Mouse (Mus musculus): ENCODE data around the gene Pip4k2c.
"Not testable (repeated sequence)": the region's sequence is repeated elsewhere in the genome, so short reads cannot be mapped to it uniquely, and the experiment has no call there.

The Pip4k2c gene

DNA sequence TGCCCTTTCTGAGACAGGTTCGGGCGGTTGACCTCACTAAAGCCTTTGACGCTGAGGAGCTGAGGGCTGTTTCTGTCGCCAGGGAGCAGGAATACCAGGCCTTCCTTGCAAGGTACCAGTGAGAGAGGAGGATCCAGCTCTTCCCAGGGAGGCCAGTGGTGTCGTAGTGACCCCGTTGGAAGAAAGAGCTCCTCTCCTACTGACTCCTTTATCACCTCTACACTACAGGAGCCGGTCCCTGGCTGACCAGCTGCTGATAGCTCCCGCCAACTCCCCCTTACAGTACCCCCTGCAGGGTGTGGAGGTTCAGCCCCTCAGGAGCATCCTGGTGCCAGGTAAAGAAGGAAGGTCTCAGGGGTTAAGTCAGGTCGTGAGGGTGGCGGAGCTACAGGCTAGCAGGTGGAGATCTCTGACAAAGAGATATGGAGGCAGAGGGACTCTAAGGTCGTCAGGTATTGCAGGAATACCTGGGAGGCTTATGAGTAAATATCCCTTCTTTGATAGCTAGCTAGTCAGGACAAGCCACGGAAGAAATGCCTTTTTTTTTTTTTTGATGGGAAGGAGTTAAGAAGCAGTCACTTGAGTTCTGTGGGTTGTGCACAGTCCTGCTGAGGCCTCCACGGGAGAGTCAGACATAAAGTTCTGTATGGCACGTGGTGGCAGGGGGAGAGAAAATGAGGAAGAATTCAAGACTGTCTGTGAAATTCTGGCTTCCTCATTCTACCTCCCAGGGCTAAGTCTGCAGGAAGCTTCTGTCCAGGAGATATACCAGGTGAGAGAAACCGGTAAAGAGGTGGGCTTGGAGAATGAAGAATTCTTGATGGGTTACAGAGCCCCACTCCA lies 44.4 kb downstream of the Pip4k2c start:
- no peak for DNase-seq

DNA sequence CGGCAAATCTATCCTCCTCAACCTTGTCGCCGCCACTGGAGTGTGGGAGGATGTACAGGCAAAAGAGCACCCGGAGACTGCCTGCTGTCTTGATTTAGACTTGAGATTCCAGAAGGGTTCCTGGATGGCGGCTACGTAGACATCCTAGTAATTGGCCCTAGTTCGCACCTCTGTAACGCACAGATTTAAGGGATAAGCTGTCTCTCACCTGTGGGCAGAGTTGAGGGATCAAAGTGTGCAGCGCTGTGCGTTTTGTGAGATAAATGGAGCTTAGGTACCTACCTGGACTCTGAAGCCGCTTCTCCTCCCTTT lies 45.0 kb downstream of the Pip4k2c start:
- no peak for DNase-seq

DNA sequence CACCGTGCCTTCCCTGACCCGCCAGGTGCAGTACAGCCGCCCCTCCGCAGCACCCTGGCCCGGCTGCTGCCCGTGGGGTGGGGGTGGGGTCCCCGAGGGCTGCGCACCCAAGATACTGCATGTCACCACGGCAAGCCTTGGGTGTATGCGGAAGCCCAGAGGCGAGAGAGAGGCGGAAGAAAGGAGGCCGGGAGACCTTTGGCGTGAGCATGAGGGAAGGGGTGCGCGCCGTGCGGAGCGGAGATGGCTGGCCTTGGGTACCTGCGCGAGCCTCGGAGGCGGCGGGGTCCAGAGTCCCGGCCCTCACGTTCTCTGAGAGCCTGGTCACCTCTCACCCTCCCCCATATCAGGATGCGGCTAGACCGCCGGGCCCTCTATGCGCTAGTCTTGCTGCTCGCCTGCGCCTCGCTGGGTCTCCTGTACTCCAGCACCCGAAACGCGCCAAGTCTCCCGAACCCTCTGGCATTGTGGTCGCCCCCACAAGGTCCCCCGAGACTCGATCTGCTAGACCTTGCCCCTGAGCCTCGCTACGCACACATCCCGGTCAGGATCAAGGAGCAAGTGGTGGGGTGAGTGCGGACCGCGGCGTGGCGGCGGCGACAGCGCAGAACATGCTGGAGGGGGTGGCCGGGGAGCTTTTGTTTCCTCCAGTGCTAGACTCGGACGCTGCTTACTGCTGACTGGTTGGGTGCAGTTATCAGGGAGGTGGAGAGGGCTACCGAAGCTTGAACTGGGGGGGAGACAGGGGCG lies 45.6 kb downstream of the Pip4k2c start:
- DNase-seq: peak; percentile 83

DNA sequence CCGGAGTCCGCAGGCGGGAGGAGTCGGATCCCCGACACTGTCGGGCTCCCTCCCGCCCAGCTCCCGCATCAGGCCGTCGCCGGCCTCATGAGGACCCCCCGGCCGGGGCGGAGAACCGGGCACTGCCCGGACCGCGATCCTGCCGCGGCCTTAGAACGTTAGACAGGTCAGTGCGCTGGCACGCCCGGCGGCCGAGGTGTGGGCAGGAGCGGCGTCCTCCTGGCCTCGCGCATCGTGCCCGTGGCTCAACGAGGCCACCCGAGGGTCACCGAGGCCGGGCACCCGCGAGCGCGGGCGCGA lies 46.1 kb downstream of the Pip4k2c start:
- DNase-seq: no peak

DNA sequence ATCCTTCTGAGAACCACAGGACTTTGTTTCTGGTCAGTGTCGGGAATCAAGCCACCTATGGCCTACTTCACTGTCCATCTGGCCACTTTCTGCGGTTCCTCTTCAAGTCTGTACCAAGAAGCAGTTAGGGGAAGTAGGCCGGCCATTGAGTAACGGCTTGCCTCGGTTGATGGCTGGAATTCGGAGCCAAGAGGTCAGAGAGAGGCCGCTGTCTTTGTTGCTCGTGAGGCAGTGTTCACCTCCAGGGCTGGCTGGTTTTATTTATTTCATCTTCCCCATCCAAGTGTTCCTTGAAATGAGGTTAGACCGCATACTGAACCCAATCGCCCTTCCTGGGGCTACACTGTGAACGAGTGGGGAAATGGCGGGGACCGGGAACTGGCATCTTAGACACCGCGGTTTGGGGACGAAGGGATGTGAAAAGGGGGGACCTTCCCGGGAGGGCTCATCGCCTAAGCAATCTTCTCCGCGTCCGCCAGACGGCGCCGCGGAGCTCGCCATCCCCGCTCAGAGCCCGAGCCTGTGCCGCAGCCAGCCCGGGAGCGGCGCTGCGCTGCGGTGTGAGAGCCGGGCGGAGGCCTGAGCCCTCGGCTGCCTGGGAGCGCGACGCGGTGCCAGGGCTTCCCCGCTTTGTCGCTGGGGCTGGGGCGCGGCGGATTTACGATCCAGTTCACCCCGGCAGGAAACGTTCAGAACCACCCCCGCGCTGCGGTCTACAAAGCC lies 46.6 kb downstream of the Pip4k2c start, which contains the start of gene B4galnt1:
Gene B4galnt1, plus strand, starts transcription at position 595 of the 723 bp plus-strand sequence.
- peak; percentile 86 for DNase-seq

DNA sequence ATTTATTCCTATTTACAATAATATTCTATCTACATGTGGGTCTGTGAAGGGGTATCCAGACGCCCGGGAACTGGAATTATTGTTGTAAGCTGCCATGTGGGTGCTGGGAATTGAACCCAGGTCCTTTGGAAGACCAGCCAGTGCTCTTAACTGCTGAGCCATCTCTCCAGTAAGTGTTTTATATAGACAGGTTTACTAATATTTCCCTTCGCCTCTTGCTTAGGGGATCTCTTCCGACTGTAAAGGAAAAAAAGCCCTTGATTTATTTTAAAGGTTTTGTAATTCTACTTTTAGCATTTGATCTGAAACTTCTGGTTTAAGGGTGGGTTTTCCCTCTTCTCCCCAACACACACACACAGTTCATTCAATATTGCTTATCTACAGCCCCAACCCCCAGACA lies 47.2 kb downstream of the Pip4k2c start:
- DNase-seq: no peak

DNA sequence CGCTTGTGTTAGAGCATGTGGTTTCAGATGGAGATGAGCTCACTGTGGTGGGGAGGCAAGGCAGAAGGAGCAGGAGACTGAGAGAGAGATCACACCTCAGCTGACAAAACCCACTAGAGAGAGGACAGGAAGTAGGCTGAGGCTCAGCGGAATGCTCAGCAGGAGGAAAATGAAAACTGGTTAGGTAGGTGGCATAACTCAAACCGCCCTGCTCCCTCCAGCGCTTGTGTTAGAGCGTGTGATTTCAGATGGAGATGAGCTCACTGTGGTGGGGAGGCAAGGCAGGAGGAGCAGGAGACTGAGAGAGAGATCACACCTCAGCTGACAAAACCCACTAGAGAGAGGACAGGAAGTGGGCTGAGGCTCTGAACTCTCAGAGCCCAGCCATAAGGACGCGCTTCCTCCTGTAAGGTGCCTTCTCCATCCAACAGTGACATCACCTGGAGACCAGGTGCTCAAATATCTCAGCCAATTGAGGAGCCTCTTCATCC lies 48.6 kb downstream of the Pip4k2c start:
- peak; percentile 70 for DNase-seq

DNA sequence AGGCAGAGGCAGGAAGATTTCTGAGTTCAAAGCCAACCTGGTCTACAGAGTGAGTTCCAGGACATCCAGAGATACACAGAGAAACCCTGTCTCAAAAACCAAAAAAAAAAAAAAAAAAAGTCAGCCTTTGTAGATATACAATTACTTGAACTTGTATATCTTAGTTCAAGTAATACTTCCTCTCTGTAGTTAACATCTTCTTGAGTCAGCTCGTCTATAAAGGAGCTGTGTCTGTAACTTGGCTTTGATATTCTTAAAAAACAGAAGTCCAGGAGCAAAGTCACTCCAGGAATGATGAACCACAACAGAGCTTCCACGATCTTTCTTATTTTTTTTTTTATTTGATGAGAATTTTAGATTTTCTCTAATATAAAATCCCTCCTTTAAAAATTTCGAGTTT lies 50.7 kb downstream of the Pip4k2c start:
- DNase-seq: no peak

DNA sequence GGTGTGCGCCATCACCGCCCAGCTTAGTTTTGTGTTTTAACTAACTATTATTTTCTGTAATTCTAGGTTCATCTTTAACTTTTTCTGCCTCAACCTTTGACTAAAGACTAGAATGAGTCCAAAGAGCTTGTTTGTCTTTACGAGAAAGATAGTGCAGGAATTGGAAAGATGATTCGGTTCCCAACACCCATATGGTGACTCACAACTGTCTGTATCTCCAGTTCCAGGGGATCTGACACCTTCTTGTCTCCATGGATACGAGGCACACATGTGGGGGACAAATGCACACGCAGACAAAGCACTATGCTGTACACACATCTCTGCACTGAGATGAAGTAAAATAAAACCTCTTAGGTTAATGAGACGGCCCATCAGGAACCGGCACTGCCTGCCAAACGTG lies 51.3 kb downstream of the Pip4k2c start:
- no peak for DNase-seq

DNA sequence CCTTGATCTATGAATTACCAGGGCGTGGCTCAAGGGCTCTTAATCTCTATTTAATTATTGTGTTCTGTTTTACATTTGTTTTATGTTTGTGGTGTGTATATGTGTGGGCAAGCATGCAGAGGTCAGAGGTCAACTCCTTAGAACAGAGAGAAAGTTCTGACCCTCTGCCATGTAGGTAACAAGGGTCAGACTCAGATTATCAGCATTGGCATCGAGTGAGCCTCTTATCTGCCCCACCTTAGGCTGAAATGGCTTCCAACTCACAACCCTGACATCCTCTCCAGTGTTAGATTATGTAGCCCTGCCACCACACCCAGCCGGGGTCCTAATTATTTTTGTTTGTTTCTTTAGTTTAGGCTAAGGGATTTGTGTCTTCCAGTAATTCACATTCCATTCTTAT lies 52.9 kb downstream of the Pip4k2c start:
- DNase-seq: no peak

DNA sequence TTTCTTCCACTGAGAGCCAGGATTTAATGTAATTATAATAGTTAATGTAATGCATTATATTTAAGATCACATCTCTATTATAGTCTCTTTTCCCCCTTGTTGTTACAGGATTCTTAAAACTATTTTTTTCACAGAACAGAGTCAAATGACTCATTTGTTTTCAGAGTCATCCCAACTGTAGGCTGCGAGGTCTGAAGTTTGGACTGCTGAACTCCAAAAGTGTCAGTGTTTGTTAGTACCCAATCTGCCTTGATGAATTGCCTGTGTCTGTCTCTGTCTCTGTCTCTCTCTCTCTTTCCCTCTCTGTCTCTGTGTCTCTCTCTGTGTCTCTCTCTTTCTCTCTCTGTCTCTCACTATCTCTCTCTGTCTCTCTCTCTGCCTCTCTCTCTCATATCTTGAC lies 54.9 kb downstream of the Pip4k2c start:
- DNase-seq: no peak

DNA sequence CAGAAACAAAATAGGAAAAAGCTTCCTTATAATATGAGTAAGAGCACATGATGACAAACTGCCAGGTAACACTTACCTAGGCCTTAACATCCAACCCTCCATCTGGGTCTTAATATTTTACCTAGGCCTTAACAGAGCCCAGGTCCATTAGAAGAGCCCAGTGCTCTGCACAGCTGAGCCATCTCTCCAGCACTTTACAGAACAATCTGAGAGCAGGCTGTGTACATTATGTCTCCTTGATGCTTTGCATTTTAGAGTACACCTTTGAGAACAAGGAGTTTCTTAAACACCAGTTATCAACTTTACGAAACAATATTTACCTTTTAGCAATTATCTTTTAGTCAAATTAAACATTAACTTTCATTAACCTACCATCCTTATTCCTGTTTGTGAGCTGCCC lies 55.3 kb downstream of the Pip4k2c start:
- no peak for DNase-seq

DNA sequence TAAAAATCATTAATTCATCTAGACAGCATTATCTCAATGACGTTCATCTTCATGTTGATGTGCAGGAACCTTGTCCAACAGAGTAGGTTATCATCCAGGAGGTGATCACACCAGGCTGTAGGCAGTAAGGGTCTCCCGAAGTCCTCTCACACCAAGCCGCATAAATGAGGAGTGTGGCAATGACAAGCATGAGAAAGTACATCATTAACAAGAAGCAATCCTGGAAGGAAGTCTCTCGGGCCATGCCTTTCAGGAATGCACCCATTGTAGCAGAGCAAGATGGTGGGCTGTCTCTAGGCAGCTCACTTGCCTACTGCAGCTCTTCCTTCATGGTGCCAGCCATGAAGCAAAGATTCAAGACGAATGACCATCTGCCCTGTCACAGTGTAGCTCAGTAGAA lies 56.7 kb downstream of the Pip4k2c start:
- no peak for DNase-seq

DNA sequence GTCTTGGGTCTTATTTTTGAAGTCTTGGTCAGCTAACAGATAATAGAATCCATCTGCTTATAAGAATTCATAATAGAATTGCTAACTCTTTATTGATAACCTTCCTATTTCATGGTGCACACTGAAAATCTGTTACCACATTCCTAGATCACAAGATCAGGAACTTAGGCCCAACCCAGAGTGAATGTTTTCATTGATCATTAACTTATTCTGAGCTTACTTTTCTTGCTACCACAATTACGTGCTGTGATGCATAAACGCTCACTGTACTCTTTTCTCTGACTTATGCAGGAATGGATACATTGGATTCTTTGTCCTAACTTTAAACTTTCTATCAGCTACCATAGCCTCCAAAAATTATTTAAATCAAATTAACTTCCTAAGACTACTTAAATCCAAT lies 57.1 kb downstream of the Pip4k2c start:
- DNase-seq: no peak

DNA sequence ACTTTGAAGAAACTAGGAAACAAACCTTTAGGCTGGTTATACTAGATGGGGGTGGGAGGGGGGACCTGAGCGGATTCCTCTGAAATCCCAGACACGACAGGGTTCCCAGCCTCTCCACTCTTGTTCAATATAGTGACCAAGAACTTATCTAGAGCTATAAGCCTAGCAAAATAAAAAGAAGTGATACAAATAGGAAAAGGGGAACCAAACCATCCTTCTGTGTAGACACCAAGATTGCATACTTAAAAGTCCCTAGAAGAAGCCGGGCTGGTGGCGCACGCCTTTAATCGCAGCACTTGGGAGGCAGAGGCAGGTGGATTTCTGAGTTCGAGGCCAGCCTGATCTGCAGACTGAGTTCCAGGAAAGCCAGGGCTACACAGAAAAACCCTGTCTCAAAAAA lies 58.1 kb downstream of the Pip4k2c start:
- DNase-seq: no peak

DNA sequence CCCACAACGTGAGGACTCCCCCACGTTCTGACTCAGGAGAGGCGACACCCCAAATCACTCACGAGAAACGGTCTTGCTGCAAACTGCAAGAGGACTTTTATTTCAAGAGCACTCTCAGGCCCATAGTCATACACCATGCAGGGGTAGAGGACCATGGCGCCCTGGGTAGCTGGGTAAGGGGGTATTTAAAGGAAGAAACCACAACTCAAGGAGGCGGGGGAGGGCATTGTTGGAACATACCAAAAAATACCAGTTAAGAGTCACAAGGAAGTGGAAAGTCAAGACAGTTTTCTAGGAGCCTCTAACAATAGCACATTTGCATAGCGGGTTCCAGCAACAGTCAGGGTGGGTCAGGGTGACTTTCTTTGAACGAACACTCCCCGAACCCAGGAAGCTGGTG lies 58.8 kb downstream of the Pip4k2c start:
- not testable (repeated sequence) for DNase-seq

DNA sequence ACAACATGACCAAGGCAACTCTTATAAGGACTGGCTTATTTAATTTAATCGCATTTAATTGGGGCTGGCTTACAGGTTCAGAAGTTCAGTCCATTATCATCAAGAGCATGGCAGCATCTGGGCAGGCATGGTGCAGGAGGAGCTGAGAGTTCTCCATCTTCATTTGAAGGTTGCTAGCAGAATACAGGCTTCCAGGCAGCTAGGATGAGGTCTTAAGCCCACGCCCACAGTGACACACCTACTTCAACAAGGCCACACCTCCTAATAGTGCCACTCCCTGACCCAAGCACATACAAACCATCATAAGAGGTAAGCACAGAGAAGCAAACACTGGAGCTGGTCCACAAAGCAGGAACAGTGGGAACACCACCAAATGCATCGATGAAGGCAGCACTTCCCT lies 60.2 kb downstream of the Pip4k2c start:
- DNase-seq: not testable (repeated sequence)

DNA sequence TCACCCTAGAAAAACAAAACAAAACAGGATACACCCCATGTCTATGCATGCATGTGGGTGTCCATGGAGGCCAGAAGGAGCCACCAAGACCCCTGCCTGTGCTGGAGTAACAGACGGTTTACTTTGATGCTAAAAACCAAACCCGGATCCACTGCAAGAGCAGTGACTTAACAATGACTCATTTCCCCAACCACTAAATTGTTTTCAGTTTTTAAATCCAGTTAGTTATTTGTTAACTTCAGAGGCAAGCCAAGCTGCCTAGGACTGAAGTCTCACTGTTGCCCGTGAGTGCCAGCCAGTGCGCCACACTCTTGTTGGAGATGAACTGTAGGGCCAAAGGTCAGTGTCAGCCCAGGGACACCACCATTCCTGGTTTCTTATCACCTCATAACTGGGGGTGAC lies 60.9 kb downstream of the Pip4k2c start:
- DNase-seq: no peak

DNA sequence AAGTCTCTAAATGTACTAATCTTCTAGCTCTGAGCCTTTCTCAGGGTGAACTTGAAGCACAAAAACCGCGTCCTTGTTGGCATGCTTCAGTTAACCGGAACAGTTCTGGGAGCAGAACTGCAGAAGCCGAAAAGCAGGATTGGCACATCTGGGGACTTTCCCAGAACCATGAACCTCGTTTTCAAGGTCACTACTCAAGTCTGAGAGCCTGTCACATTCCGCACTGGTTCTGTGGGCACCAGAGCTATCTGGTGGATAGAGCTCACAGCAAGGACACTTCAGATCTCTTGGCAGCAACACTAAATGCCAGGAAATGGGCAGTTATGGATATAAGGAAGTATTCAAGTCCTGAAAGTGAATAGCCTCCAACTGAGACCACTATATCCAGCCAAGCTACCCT lies 64.2 kb downstream of the Pip4k2c start:
- DNase-seq: no peak
